Mouse (Mus musculus) forebrain, embryonic 12.5 days (tissue): ENCODE results near the gene Rps9. TPM values are rescaled to one million over a fixed set of nuclear protein-coding genes. Genes with fewer than 3 reads are reported as not detected.
"Not testable (repeated sequence)": the region's sequence is repeated elsewhere in the genome, so short reads cannot be mapped to it uniquely, and the experiment has no call there.

Experiments used
- ATAC-seq: fragments of 200-750 bp; cut with Nextera tagmentation; 2 replicates; pipeline ENCODE4 v1.8.0; 2017; ENCODE audit warnings: moderate TSS enrichment; ENCODE audit not compliant: low FRiP score
- H3K27ac ChIP-seq: fragments of 300-500 bp; sonication (generic); 2 replicates; pipeline ENCODE4 v1.5.1; 2016; ENCODE audit warnings: mild to moderate bottlenecking
- H3K27me3 ChIP-seq: fragments of 300-500 bp; sonication (generic); 2 replicates; pipeline ENCODE4 v1.6.1; 2016; ENCODE audit warnings: mild to moderate bottlenecking
- H3K36me3 ChIP-seq: fragments of 300-500 bp; sonication (generic); replicated peaks from 2 replicates; pipeline ENCODE4 v1.6.1; 2016; ENCODE audit warnings: mild to moderate bottlenecking
- H3K4me1 ChIP-seq: fragments of 300-500 bp; sonication (generic); 2 replicates; pipeline ENCODE4 v1.6.1; 2016
- H3K4me2 ChIP-seq: fragments of 300-500 bp; sonication (generic); 2 replicates; pipeline ENCODE4 v1.6.1; 2016; ENCODE audit warnings: mild to moderate bottlenecking, moderate library complexity
- H3K4me3 ChIP-seq: fragments of 300-500 bp; sonication (generic); replicated peaks from 2 replicates; pipeline ENCODE4 v1.5.1; 2016; ENCODE audit warnings: mild to moderate bottlenecking
- H3K9ac ChIP-seq: fragments of 300-500 bp; sonication (generic); 2 replicates; pipeline ENCODE4 v1.6.1; 2016; ENCODE audit warnings: mild to moderate bottlenecking
- H3K9me3 ChIP-seq: fragments of 300-500 bp; sonication (generic); 2 replicates; pipeline ENCODE4 v1.6.1; 2016
- WGBS: fragments of 180-500 bp; shearing (Covaris S2); methylation state at CpG from one replicate; pipeline ENCODE4 v1.1.7; 2016; 5-methylcytosine and 5-hydroxymethylcytosine counted together
- polyA plus RNA-seq: library from polyadenylated mRNA; unstranded; fragments of >200 nt; fragmentation: Nextera tagmentation; extraction: Ambion mirVana; gene quantifications from 2 replicates; pipeline ENCODE4 v1.2.1, GENCODE M21; 2016

Gene Rps9
- polyA plus RNA-seq, 1 experiment from 2014 or later = 1,163 TPM

- Histone ChIP-seq H3K4me3 (no peak overlapping the region), H3K27ac (peak overlapping the region; percentile 77), H3K4me1 (peaks cover 18% of the 10 kb centered on the region), H3K9me3 (no peaks in the 10 kb centered on the region), H3K9ac (no peak overlapping the region), H3K36me3 (0 out of 2 replicates have a peak, but pooled peaks cover 17% of the 10 kb centered on the region), H3K27me3 (no peaks in the 10 kb centered on the region), H3K4me2 (no peak overlapping the region)
- ATAC-seq = peak; percentile 10; the same call in 1 of the 2 replicates
- WGBS = 81% methylated on average over 8 of the region's 8 CpGs
Observed at GRCm38 (mm10) chr7:3684698-3685097, 19.1 kb upstream of the Rps9 start.

DNA sequence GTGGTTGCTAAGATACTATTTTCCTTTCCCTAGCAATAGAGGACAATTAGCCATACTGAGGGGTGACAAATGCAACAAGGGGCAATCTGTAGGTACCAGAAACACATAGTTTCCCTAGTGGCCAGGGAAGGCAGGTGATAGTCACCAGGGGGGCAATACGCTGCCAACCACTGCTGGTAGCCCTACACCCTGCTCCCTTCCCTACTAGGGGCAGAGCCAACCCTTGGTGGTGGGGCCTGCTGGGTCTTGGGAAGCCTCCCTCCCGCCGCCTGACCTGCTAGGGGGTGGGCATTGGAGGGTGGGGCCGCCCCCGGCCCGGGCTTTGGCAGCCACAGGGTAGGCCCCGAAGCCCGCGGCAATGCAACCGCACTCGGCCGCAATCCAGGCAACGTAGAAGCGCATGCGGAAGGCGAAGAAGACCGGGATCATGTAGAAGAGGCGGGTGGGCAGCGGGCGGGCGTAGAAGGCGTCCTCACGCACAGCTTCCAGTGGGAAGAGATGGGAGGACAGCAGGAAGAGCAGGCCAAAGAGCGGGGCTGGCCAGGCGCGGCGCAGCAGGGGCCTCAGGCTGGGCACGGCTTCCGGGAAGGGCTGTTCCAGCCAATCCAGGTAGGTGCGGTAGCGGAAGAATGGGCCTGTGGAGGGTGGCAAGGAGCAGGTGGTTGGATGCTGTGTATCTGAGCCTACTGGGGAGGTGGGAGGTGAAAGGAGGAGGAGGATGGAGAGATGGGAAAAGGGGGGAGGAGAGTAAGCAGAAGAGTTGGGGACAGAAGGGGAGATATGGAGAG lies 18.2 kb upstream of the Rps9 start:
- WGBS = 81% methylated on average over 31 of the region's 31 CpGs
- Histone ChIP-seq H3K9ac (no peak overlapping the region), H3K4me3 (no peak overlapping the region), H3K4me2 (no peak overlapping the region), H3K27ac (no peak overlapping the region), H3K36me3 (0 out of 2 replicates have a peak, but pooled peaks cover 18% of the 10 kb centered on the region), H3K9me3 (no peaks in the 10 kb centered on the region), H3K27me3 (no peaks in the 10 kb centered on the region), H3K4me1 (peaks cover 18% of the 10 kb centered on the region)
- no peak for ATAC-seq

GRCm38 (mm10) chr7:3691919-3692318 lies 11.9 kb upstream of the Rps9 start:
- 41% methylated on average over 3 of the region's 3 CpGs for WGBS
- H3K4me3 ChIP-seq = peak overlapping the region; percentile 59
- no peaks in the 10 kb centered on the region for H3K27me3 ChIP-seq
- no peak for ATAC-seq
- peak overlapping the region; percentile 86 for H3K9ac ChIP-seq
- H3K36me3 ChIP-seq = peaks cover 14% of the 10 kb centered on the region
- peak overlapping the region; percentile 95; the same call in 1 of the 2 replicates for H3K27ac ChIP-seq
- H3K4me2 ChIP-seq = peak overlapping the region; percentile 74
- H3K4me1 ChIP-seq = peaks cover 26% of the 10 kb centered on the region
- no peaks in the 10 kb centered on the region for H3K9me3 ChIP-seq

DNA sequence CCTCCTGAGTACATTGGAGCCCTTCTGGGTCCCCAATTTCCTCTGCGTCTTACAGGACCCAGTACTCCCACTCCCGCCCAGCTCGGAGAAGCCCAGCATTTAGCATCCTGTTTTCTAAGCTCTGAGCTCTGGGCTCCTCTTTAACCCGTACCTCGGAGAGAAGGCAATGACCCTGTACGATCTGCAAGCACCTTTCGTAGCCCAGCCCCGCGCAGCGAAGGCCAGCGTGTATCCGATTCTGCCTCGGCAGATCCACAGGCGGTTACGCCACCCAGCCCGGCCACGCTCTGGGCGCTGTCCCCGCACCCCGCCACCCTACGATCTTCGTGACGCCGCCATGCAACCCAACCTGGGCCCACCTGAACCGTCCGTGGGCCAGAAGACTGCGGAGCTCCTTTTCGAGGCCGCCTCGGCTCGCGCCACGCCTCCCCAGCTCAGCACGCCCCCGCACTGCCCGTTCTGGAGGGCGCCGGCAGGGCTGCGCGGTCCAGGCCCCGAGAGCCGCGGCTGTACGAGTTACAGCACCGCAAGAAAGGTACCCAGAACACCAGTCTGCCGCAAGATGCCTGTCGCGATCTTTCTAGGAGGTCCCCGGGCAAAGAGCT lies 11.3 kb upstream of the Rps9 start, which contains the start of gene Tsen34:
Gene Tsen34, plus strand, starts transcription at position 482 of the 605 bp plus-strand sequence.
- Histone ChIP-seq H3K27me3 (no peaks in the 10 kb centered on the region), H3K4me2 (peak within 1 kb of the TSS; percentile 74), H3K9ac (peak within 1 kb of the TSS; percentile 86), H3K4me1 (peaks cover 26% of the 10 kb centered on the region), H3K4me3 (peak within 1 kb of the TSS; percentile 59), H3K9me3 (no peaks in the 10 kb centered on the region), H3K36me3 (peaks cover 14% of the 10 kb centered on the region), H3K27ac (peak within 1 kb of the TSS; percentile 95)
- ATAC-seq = no peak; the same call in 1 of the 2 replicates
- under 1% methylated on average over 49 of the region's 49 CpGs for WGBS

DNA sequence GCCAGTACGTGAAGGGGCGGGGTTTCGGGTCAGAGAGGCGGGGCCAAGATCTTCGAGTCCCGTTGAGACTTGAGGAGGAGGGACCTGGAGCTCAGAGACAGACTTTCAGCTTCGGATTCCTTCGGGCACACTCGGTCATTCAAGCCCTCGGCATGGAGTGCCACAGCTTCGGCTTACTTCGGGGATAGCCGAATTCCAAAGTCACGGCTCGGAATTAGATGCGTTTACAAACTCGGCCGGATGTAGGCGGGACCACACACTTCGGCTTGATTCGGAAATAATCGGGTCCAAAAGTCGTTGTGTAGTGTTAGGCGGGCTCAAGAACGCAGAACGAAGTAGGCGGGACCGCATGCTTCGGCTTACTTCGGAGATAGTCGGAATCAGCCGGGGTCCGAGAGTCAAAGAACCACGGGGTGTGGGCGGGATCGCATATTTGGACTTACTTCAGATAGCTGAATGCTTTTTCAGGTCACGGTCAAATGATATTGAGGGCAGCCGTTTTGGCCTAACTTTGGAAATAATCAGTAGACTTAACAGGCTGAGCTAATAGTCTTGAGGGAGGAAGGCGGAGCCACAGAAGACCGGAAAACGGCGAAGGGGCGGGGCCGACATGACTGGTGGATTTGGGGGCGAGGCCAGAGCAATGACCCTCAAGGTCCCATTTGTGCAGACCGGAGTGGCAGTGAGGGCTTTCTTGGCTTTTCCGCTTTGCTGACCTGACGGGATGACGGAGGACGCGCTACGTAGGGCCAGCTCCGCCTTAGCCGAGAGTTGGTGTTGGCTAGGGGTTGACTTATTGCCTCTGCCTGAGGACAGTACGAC lies 10.6 kb upstream of the Rps9 start, which contains the start of gene Mboat7:
Gene Mboat7, minus strand, starts transcription at position 537 of the 822 bp plus-strand sequence.
- under 1% methylated on average over 55 of the region's 55 CpGs for WGBS
- H3K36me3 ChIP-seq = peaks cover 19% of the 10 kb centered on the region
- H3K27ac ChIP-seq = peak within 1 kb of the TSS; percentile 95
- no peaks in the 10 kb centered on the region for H3K27me3 ChIP-seq
- H3K4me3 ChIP-seq = peak within 1 kb of the TSS; percentile 59
- no peaks in the 10 kb centered on the region for H3K9me3 ChIP-seq
- peak within 1 kb of the TSS; percentile 86 for H3K9ac ChIP-seq
- ATAC-seq = peak; percentile 87
- H3K4me1 ChIP-seq = peaks cover 26% of the 10 kb centered on the region
- H3K4me2 ChIP-seq = peak within 1 kb of the TSS; percentile 74

GRCm38 (mm10) chr7:3693809-3694075 lies 10.1 kb upstream of the Rps9 start:
- ATAC-seq = no peak; the same call in 1 of the 2 replicates
- H3K4me1 ChIP-seq = peaks cover 26% of the 10 kb centered on the region

DNA sequence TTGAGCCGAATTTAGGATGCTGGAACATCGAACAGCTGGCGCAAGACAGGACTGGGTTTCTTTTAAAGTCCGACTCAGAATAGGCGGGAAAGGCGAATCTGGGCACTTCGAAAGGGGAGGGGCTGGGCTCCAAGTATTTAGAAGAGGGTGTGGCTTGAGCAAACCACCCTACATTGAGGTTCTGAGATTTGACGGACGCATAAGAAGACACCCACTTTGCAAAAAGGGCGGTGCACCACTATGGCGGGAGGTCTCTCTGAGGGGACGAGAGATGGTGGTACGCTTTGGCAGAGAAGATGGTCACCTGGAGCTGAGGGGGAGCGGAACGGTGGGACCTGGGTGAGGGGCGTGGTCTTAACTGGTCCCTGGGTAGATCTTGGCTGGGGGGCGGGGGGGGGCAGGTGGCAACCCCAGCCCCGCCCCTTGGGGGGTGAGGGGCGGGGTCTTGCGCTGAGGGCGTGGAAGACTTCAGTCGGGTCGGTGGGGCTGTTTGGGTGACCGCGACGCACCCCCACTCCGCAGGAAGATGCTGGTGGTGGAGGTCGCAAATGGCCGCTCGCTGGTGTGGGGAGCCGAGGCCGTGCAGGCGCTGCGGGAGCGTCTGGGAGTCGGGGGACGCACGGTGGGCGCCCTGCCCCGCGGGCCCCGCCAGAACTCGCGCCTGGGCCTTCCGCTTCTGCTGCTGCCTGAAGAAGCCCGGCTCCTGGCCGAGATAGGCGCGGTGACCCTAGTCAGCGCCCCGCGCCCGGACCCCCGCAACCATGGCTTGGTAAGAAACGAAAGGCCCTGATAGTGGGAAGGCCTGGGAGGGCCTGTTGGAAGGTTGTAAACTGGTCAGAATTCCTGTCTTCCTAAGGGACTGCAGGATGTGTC lies 9.5 kb upstream of the Rps9 start:
- Histone ChIP-seq H3K4me2 (peak overlapping the region; percentile 74), H3K9ac (peak overlapping the region; percentile 86), H3K4me1 (peaks cover 26% of the 10 kb centered on the region), H3K4me3 (peak overlapping the region; percentile 59), H3K9me3 (no peaks in the 10 kb centered on the region), H3K36me3 (peaks cover 30% of the 10 kb centered on the region), H3K27ac (peak overlapping the region; percentile 95), H3K27me3 (no peaks in the 10 kb centered on the region)
- WGBS = under 1% methylated on average over 54 of the region's 55 CpGs
- ATAC-seq = peak; percentile 61

More at GRCm38 (mm10) chr7:3693809-3694075, 10.1 kb upstream of the Rps9 start:
- peak overlapping the region; percentile 95 for H3K27ac ChIP-seq
- under 1% methylated on average over 18 of the region's 18 CpGs for WGBS
- no peaks in the 10 kb centered on the region for H3K27me3 ChIP-seq
- peak overlapping the region; percentile 74 for H3K4me2 ChIP-seq
- H3K4me3 ChIP-seq = peak overlapping the region; percentile 59
- H3K36me3 ChIP-seq = peaks cover 24% of the 10 kb centered on the region
- peak overlapping the region; percentile 86 for H3K9ac ChIP-seq
- no peaks in the 10 kb centered on the region for H3K9me3 ChIP-seq

- Histone ChIP-seq H3K9ac (peak overlapping the region; percentile 86), H3K4me3 (peak overlapping the region; percentile 59), H3K27ac (peak overlapping the region; percentile 95), H3K4me1 (peaks cover 26% of the 10 kb centered on the region), H3K36me3 (peaks cover 36% of the 10 kb centered on the region), H3K4me2 (peak overlapping the region; percentile 74)
- H3K27me3 ChIP-seq, ATAC-seq, H3K9me3 ChIP-seq: not testable (repeated sequence)
- 7% methylated on average over 9 of the region's 9 CpGs for WGBS
Observed at GRCm38 (mm10) chr7:3694949-3695305, 8.9 kb upstream of the Rps9 start.

DNA sequence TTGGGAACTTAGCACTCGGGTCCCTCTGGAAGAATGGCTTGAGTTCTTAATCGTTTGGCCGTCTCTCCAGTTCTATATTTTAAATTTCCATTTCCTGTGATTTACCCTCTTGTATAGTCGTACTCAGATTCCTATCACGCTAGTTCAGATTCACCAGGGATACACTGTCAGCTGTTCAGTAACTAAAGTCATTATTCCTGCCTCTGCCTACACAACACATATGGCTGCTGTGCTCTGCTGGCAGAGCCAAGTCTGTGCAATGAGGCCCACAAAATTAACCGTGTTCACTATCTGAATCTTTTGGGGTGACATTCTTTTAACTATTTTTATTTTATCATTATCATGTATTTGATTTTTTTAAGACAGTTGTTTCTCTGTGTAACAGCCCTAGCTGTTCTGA lies 5.3 kb upstream of the Rps9 start:
- Histone ChIP-seq H3K36me3 (peaks cover 50% of the 10 kb centered on the region), H3K9ac (no peak overlapping the region), H3K4me1 (peaks cover 14% of the 10 kb centered on the region), H3K4me3 (no peak overlapping the region), H3K27ac (no peak overlapping the region), H3K9me3 (no peaks in the 10 kb centered on the region), H3K4me2 (no peak overlapping the region), H3K27me3 (no peaks in the 10 kb centered on the region)
- no peak for ATAC-seq
- 94% methylated on average over 6 of the region's 6 CpGs for WGBS

GRCm38 (mm10) chr7:3703148-3703878 lies 480 bp upstream of the Rps9 start:
- 23% methylated on average over 6 of the region's 6 CpGs for WGBS

DNA sequence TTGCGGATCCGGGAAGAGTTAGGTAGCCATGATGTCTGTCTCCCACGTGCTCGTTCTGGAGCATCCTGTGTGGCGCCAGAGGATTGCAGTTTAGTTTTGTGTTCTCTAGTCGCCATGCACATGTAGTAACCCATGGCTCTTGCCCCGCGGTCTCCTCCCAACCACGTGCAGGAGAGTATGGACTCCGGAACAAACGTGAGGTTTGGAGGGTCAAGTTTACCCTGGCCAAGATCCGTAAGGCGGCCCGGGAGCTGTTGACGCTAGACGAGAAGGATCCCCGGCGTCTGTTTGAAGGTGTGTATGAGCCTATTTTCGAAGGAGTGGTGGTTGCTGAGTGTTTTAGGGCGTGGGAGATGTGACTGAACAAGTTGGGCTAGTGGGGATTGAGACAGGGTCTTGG lies 682 bp downstream of the Rps9 start:
- peaks cover 23% of the 10 kb centered on the region for H3K4me1 ChIP-seq
- H3K4me3 ChIP-seq = peak overlapping the region; percentile 88
- no peak; the same call in 1 of the 2 replicates for ATAC-seq
- H3K9ac ChIP-seq = peak overlapping the region; percentile 93
- H3K36me3 ChIP-seq = peaks cover 49% of the 10 kb centered on the region
- H3K4me2 ChIP-seq = peak overlapping the region; percentile 93
- no peaks in the 10 kb centered on the region for H3K9me3 ChIP-seq
- no peaks in the 10 kb centered on the region for H3K27me3 ChIP-seq
- peak overlapping the region; percentile 95 for H3K27ac ChIP-seq
- WGBS = 2% methylated on average over 20 of the region's 20 CpGs

More at GRCm38 (mm10) chr7:3703148-3703878, 480 bp upstream of the Rps9 start:
- H3K36me3 ChIP-seq = peaks cover 60% of the 10 kb centered on the region
- peaks cover 23% of the 10 kb centered on the region for H3K4me1 ChIP-seq
- H3K9ac ChIP-seq = peak overlapping the region; percentile 93
- ATAC-seq = peak; percentile 58
- no peaks in the 10 kb centered on the region for H3K27me3 ChIP-seq
- peak overlapping the region; percentile 93 for H3K4me2 ChIP-seq
- H3K4me3 ChIP-seq = peak overlapping the region; percentile 88
- no peaks in the 10 kb centered on the region for H3K9me3 ChIP-seq
- peak overlapping the region; percentile 95 for H3K27ac ChIP-seq
